Mouse (Mus musculus): ENCODE measurements around the gene Braf. TPM values are rescaled to one million over a fixed set of nuclear protein-coding genes. Genes with fewer than 3 reads are reported as not detected.
A peak's percentile ranks its signal among the peaks of the same experiment; 100 is the strongest.

Braf gene
- polyA plus RNA-seq, 1 experiment, result 14.9 TPM

- Histone ChIP-seq H3K4me1 (ENCODE audit: control insufficient read depth, insufficient read depth, low read length) (peaks cover 6% of the 10 kb centered on the region), H3K27ac (ENCODE audit: insufficient read depth, low read depth, low read length) (no peak overlapping the region), H3K4me3 (ENCODE audit: insufficient read depth, low read length) (0 out of 2 replicates have a peak overlapping the region, but pooled peaks have one; percentile 69)
- TF ChIP-seq POLR2A (IDR thresholded peaks at IDR 0.05; ENCODE audit: borderline replicate concordance, low read depth, low read length) (no peak), CTCF (IDR thresholded peaks at IDR 0.05; ENCODE audit: low read depth, low read length) (no peak)
These were observed 133.8 kb downstream of the Braf start for GRCm38 (mm10) chr6:39591481-39591880.

- H3K27ac ChIP-seq (ENCODE audit: insufficient read depth, low read depth, low read length), result no peak within 1 kb of the TSS
- no peak for TF ChIP-seq POLR2A (IDR thresholded peaks at IDR 0.05; ENCODE audit: borderline replicate concordance, low read depth, low read length)
- no peak for TF ChIP-seq CTCF (IDR thresholded peaks at IDR 0.05; ENCODE audit: low read depth, low read length)
- H3K4me1 ChIP-seq (ENCODE audit: control insufficient read depth, insufficient read depth, low read length), result no peaks in the 10 kb centered on the region
- no peak within 1 kb of the TSS for H3K4me3 ChIP-seq (ENCODE audit: insufficient read depth, low read length)
These were observed 139.7 kb downstream of the Braf start, which contains the start of gene Gm42420 for GRCm38 (mm10) chr6:39585517-39585916. Gene Gm42420 (plus strand): TSS chr6:39585753.

GRCm38 (mm10) chr6:39581087-39581784 lies 144.0 kb downstream of the Braf start:
- no peak for TF ChIP-seq POLR2A (IDR thresholded peaks at IDR 0.05; ENCODE audit: borderline replicate concordance, low read depth, low read length)
- no peak for TF ChIP-seq CTCF (IDR thresholded peaks at IDR 0.05; ENCODE audit: low read depth, low read length)
- Histone ChIP-seq H3K4me3 (ENCODE audit: insufficient read depth, low read length) (no peak overlapping the region), H3K4me1 (ENCODE audit: control insufficient read depth, insufficient read depth, low read length) (no peaks in the 10 kb centered on the region), H3K27ac (ENCODE audit: insufficient read depth, low read depth, low read length) (no peak overlapping the region)

GRCm38 (mm10) chr6:39580558-39580957 lies 144.7 kb downstream of the Braf start:
- H3K4me3 ChIP-seq (ENCODE audit: insufficient read depth, low read length), result no peak overlapping the region
- H3K4me1 ChIP-seq (ENCODE audit: control insufficient read depth, insufficient read depth, low read length), result no peaks in the 10 kb centered on the region
- H3K27ac ChIP-seq (ENCODE audit: insufficient read depth, low read depth, low read length), result no peak overlapping the region
- TF ChIP-seq POLR2A (IDR thresholded peaks at IDR 0.05; ENCODE audit: borderline replicate concordance, low read depth, low read length), result no peak
- no peak for TF ChIP-seq CTCF (IDR thresholded peaks at IDR 0.05; ENCODE audit: low read depth, low read length)

- H3K4me1 ChIP-seq (ENCODE audit: control insufficient read depth, insufficient read depth, low read length), result peaks cover 6% of the 10 kb centered on the region
- H3K4me3 ChIP-seq (ENCODE audit: insufficient read depth, low read length), result no peak overlapping the region
- TF ChIP-seq CTCF (IDR thresholded peaks at IDR 0.05; ENCODE audit: low read depth, low read length) (no peak), POLR2A (IDR thresholded peaks at IDR 0.05; ENCODE audit: borderline replicate concordance, low read depth, low read length) (no peak)
- H3K27ac ChIP-seq (ENCODE audit: insufficient read depth, low read depth, low read length), result no peak overlapping the region
These were observed 145.7 kb downstream of the Braf start for GRCm38 (mm10) chr6:39579552-39579951.

- Histone ChIP-seq H3K4me3 (ENCODE audit: insufficient read depth, low read length) (peak overlapping the region; percentile 72), H3K4me1 (ENCODE audit: control insufficient read depth, insufficient read depth, low read length) (peaks cover 13% of the 10 kb centered on the region), H3K27ac (ENCODE audit: insufficient read depth, low read depth, low read length) (no peak overlapping the region)
- TF ChIP-seq POLR2A (IDR thresholded peaks at IDR 0.05; ENCODE audit: borderline replicate concordance, low read depth, low read length) (no peak), CTCF (IDR thresholded peaks at IDR 0.05; ENCODE audit: low read depth, low read length) (no peak)
These were observed 150.3 kb downstream of the Braf start for GRCm38 (mm10) chr6:39574951-39575350.

GRCm38 (mm10) chr6:39574555-39574869 lies 150.8 kb downstream of the Braf start:
- TF ChIP-seq CTCF (IDR thresholded peaks at IDR 0.05; ENCODE audit: low read depth, low read length), result no peak
- TF ChIP-seq POLR2A (IDR thresholded peaks at IDR 0.05; ENCODE audit: borderline replicate concordance, low read depth, low read length), result no peak
- Histone ChIP-seq H3K4me1 (ENCODE audit: control insufficient read depth, insufficient read depth, low read length) (peaks cover 13% of the 10 kb centered on the region), H3K27ac (ENCODE audit: insufficient read depth, low read depth, low read length) (peak overlapping the region; percentile 66; the same call in 1 of the 2 replicates), H3K4me3 (ENCODE audit: insufficient read depth, low read length) (peak overlapping the region; percentile 72)

GRCm38 (mm10) chr6:39573791-39574554 lies 151.3 kb downstream of the Braf start, which contains the start of gene Adck2:
Gene Adck2 (plus strand): TSS chr6:39573873.
- Histone ChIP-seq H3K27ac (ENCODE audit: insufficient read depth, low read depth, low read length) (peak within 1 kb of the TSS; percentile 66), H3K4me3 (ENCODE audit: insufficient read depth, low read length) (peak within 1 kb of the TSS; percentile 72), H3K4me1 (ENCODE audit: control insufficient read depth, insufficient read depth, low read length) (peaks cover 13% of the 10 kb centered on the region)
- TF ChIP-seq CTCF (IDR thresholded peaks at IDR 0.05; ENCODE audit: low read depth, low read length) (no peak), POLR2A (IDR thresholded peaks at IDR 0.05; ENCODE audit: borderline replicate concordance, low read depth, low read length) (peak; percentile 43; the same call in 1 of the 2 replicates)

GRCm38 (mm10) chr6:39570426-39570825 lies 154.8 kb downstream of the Braf start:
- peaks cover 13% of the 10 kb centered on the region for H3K4me1 ChIP-seq (ENCODE audit: control insufficient read depth, insufficient read depth, low read length)
- TF ChIP-seq POLR2A (IDR thresholded peaks at IDR 0.05; ENCODE audit: borderline replicate concordance, low read depth, low read length), result no peak
- no peak for TF ChIP-seq CTCF (IDR thresholded peaks at IDR 0.05; ENCODE audit: low read depth, low read length)
- H3K27ac ChIP-seq (ENCODE audit: insufficient read depth, low read depth, low read length), result no peak overlapping the region
- no peak overlapping the region for H3K4me3 ChIP-seq (ENCODE audit: insufficient read depth, low read length)

GRCm38 (mm10) chr6:39567528-39567927 lies 157.7 kb downstream of the Braf start:
- Histone ChIP-seq H3K27ac (ENCODE audit: insufficient read depth, low read depth, low read length) (no peak overlapping the region), H3K4me3 (ENCODE audit: insufficient read depth, low read length) (no peak overlapping the region), H3K4me1 (ENCODE audit: control insufficient read depth, insufficient read depth, low read length) (no peaks in the 10 kb centered on the region)
- TF ChIP-seq POLR2A (IDR thresholded peaks at IDR 0.05; ENCODE audit: borderline replicate concordance, low read depth, low read length) (no peak), CTCF (IDR thresholded peaks at IDR 0.05; ENCODE audit: low read depth, low read length) (no peak)

All from bone marrow macrophage, adult 2 months (primary cell).